ENCODE assay signal across 8 mouse cellular contexts in the genomic region with DNA sequence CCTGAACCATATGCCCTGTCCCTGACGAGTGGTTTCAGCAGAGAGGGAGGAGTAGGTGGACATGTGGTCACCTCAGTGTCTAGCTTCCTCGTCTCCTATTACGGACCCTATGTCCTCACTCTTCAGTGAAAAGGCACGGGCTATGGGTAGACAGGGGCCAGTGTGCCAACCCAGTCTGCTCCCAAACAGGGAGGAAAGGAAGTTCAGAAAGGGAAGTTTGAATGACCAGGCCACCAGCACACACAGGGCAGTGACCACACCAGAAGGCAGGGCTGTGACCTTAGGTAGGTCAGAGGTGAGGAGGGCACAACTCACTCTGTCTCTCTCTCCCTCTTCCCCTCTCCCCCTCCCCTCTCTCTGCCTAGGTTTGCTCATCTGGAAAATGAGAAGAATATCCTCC. TPM values are rescaled to one million over a fixed set of nuclear protein-coding genes. Genes with fewer than 3 reads are reported as not detected.
DNase-seq lines count a peak whose midpoint lies in the region; ATAC-seq lines count a peak whose summit lies in the region.

No protein-coding gene starts in this region.

- H3K4me1 ChIP-seq in kidney, embryonic 16.5 days (ENCODE audit: insufficient read depth, low read length) = peaks cover 25% of the 10 kb centered on the region
- H3K4me1 ChIP-seq in intestine, embryonic 14.5 days (replicated peaks; ENCODE audit: control insufficient read depth, insufficient read depth, low read length) = peaks cover 14% of the 10 kb centered on the region
- H3K4me1 ChIP-seq in midbrain, embryonic 10.5 days = peaks cover 27% of the 10 kb centered on the region

- H3K27me3 ChIP-seq in kidney, embryonic 16.5 days (ENCODE audit: insufficient read depth, low read length) = no peaks in the 10 kb centered on the region
- H3K27me3 ChIP-seq in intestine, embryonic 14.5 days (replicated peaks; ENCODE audit: control insufficient read depth, insufficient read depth, low read length) = no peaks in the 10 kb centered on the region
- H3K27me3 ChIP-seq in midbrain, embryonic 10.5 days (ENCODE audit: low read depth, poor library complexity, severe bottlenecking) = no peaks in the 10 kb centered on the region

- 23% methylated on average over 4 of the region's 4 CpGs for WGBS in kidney, embryonic 16.5 days
- WGBS in intestine, embryonic 14.5 days = 51% methylated on average over 4 of the region's 4 CpGs
- 59% methylated on average over 4 of the region's 4 CpGs for WGBS in midbrain, embryonic 10.5 days

- DNase-seq in kidney, postnatal 25 days = no peak
- peak; percentile 40 for DNase-seq in embryo, embryonic 9.5 days (ENCODE audit: extremely low spot score)
- DNase-seq in intestine, embryonic 14.5 days (ENCODE audit: low spot score) = no peak
- DNase-seq in midbrain, embryonic 10.5 days (ENCODE audit: low spot score) = no peak
- DNase-seq in layer of hippocampus, adult 9-10 months (ENCODE audit: low spot score) = no peak
- DNase-seq in thymus, postnatal 25 days = no peak
- no peak for DNase-seq in spleen, adult 18-20 months

- H3K27ac ChIP-seq in kidney, embryonic 16.5 days (ENCODE audit: low read length) = no peak overlapping the region
- no peak overlapping the region for H3K27ac ChIP-seq in intestine, embryonic 14.5 days (ENCODE audit: low read depth)
- peak overlapping the region; percentile 82 for H3K27ac ChIP-seq in midbrain, embryonic 10.5 days (replicated peaks)

- peak; percentile 2; the same call in 1 of the 2 replicates for ATAC-seq in kidney, embryonic 16.5 days (ENCODE audit: low FRiP score, low TSS enrichment)
- 0 out of 2 replicates have a peak, but pooled peaks have one; percentile 24 for ATAC-seq in intestine, embryonic 14.5 days (replicated peaks; ENCODE audit: low FRiP score, low TSS enrichment, low read depth)

- peaks cover 19% of the 10 kb centered on the region for H3K36me3 ChIP-seq in kidney, embryonic 16.5 days (ENCODE audit: insufficient read depth, low read length)
- peaks cover 21% of the 10 kb centered on the region for H3K36me3 ChIP-seq in intestine, embryonic 14.5 days (ENCODE audit: control insufficient read depth, insufficient read depth, low read length)
- H3K36me3 ChIP-seq in midbrain, embryonic 10.5 days = peaks cover 23% of the 10 kb centered on the region

- peak overlapping the region; percentile 58 for H3K9ac ChIP-seq in kidney, embryonic 16.5 days (replicated peaks; ENCODE audit: low read length)
- peak overlapping the region; percentile 51 for H3K9ac ChIP-seq in intestine, embryonic 14.5 days (ENCODE audit: low read length)

- H3K4me2 ChIP-seq in kidney, embryonic 16.5 days (replicated peaks; ENCODE audit: low read depth, low read length) = peak overlapping the region; percentile 64
- H3K4me2 ChIP-seq in intestine, embryonic 14.5 days (ENCODE audit: low read length) = peak overlapping the region; percentile 70

- H3K4me3 ChIP-seq in kidney, embryonic 16.5 days (ENCODE audit: low read length) = peak overlapping the region; percentile 52
- peak overlapping the region; percentile 56 for H3K4me3 ChIP-seq in intestine, embryonic 14.5 days (ENCODE audit: low read depth, low read length)
- peak overlapping the region; percentile 60 for H3K4me3 ChIP-seq in midbrain, embryonic 10.5 days

- no peaks in the 10 kb centered on the region for H3K9me3 ChIP-seq in kidney, embryonic 16.5 days (ENCODE audit: low read length)
- H3K9me3 ChIP-seq in intestine, embryonic 14.5 days (ENCODE audit: control insufficient read depth, low read length) = no peaks in the 10 kb centered on the region
- no peaks in the 10 kb centered on the region for H3K9me3 ChIP-seq in midbrain, embryonic 10.5 days (replicated peaks)

RNA-seq across cellular contexts. Expression of a gene that starts 0.8 kb away (rescaled TPM):
- polyA plus RNA-seq in kidney, embryonic 16.5 days (2015; fragmentation: Nextera tagmentation; extraction: Ambion mirVana) = 11.4 and 12.2 TPM in 2 replicates
- polyA plus RNA-seq in intestine, embryonic 14.5 days (2014; fragmentation: Nextera tagmentation; extraction: Ambion mirVana) = 3.5 and 4.3 TPM in 2 replicates
- 5.4 and 6.8 TPM in 2 replicates for polyA plus RNA-seq in midbrain, embryonic 10.5 days (2016; fragmentation: Nextera tagmentation; extraction: Ambion mirVana)

RNA-seq across cellular contexts. Expression of a gene that starts 17.6 kb away (rescaled TPM):
- 3.5 and 3.8 TPM in 2 replicates for polyA plus RNA-seq in kidney, embryonic 16.5 days (2015; fragmentation: Nextera tagmentation; extraction: Ambion mirVana)
- polyA plus RNA-seq in intestine, embryonic 14.5 days (2014; fragmentation: Nextera tagmentation; extraction: Ambion mirVana) = 1.1 TPM in 2 replicates
- 0.37 and 0.63 TPM in 2 replicates for polyA plus RNA-seq in midbrain, embryonic 10.5 days (2016; fragmentation: Nextera tagmentation; extraction: Ambion mirVana)

RNA-seq across cellular contexts. Expression of a gene that starts 31.6 kb away (rescaled TPM):
- polyA plus RNA-seq in kidney, embryonic 16.5 days (2015; fragmentation: Nextera tagmentation; extraction: Ambion mirVana) = not detected in 2 replicates
- polyA plus RNA-seq in intestine, embryonic 14.5 days (2014; fragmentation: Nextera tagmentation; extraction: Ambion mirVana) = not detected in 2 replicates
- polyA plus RNA-seq in midbrain, embryonic 10.5 days (2016; fragmentation: Nextera tagmentation; extraction: Ambion mirVana) = not detected in 2 replicates
